Mouse (Mus musculus) midbrain, postnatal 0 days (tissue): Measurements from ENCODE around the gene Apba2. TPM values are rescaled to one million over a fixed set of nuclear protein-coding genes. Genes with fewer than 3 reads are reported as not detected.
A peak's percentile ranks its signal among the peaks of the same experiment; 100 is the strongest.

Source experiments
- ATAC-seq: fragments of 200-750 bp; cut with Nextera tagmentation; 2 replicates; pipeline ENCODE4 v1.8.0; 2017; ENCODE audit warnings: moderate number of reproducible peaks, mild to moderate bottlenecking, moderate TSS enrichment, moderate library complexity; ENCODE audit not compliant: low FRiP score
- DNase-seq: peaks from one replicate; pipeline ENCODE4 v3.0.0-alpha.2; 2015; ENCODE audit warnings: low spot score
- H3K27ac ChIP-seq: fragments of 300-500 bp; sonication (generic); 2 replicates; pipeline ENCODE4 v1.5.1; 2014; ENCODE audit warnings: low read depth, mild to moderate bottlenecking, low read length, mixed read lengths
- H3K27me3 ChIP-seq: fragments of 300-500 bp; sonication (generic); 2 replicates; pipeline ENCODE4 v1.6.1; 2014; ENCODE audit warnings: low read length, control low read depth, mixed read lengths; ENCODE audit not compliant: insufficient read depth
- H3K36me3 ChIP-seq: fragments of 300-500 bp; sonication (generic); 2 replicates; pipeline ENCODE4 v1.6.1; 2014; ENCODE audit warnings: low read length, control low read depth, mixed read lengths; ENCODE audit not compliant: insufficient read depth
- H3K4me1 ChIP-seq: fragments of 300-500 bp; sonication (generic); 2 replicates; pipeline ENCODE4 v1.6.1; 2014; ENCODE audit warnings: mild to moderate bottlenecking, control low read depth, antibody characterized with exemption, low read length, mixed read lengths; ENCODE audit not compliant: insufficient read depth
- H3K4me2 ChIP-seq: fragments of 300-500 bp; sonication (generic); 2 replicates; pipeline ENCODE4 v1.6.1; 2014; ENCODE audit warnings: low read depth, mild to moderate bottlenecking, low read length, mixed read lengths; ENCODE audit not compliant: poor library complexity, severe bottlenecking
- H3K4me3 ChIP-seq: fragments of 300-500 bp; sonication (generic); 2 replicates; pipeline ENCODE4 v1.5.1; 2014; ENCODE audit warnings: low read depth, mild to moderate bottlenecking, low read length, moderate library complexity
- H3K9ac ChIP-seq: fragments of 300-500 bp; sonication (generic); replicated peaks from 2 replicates; pipeline ENCODE4 v1.6.1; 2014; ENCODE audit warnings: mild to moderate bottlenecking, low read length, moderate library complexity, mixed read lengths; ENCODE audit not compliant: poor library complexity, severe bottlenecking
- H3K9me3 ChIP-seq: fragments of 300-500 bp; sonication (generic); 2 replicates; pipeline ENCODE4 v1.6.1; 2016; ENCODE audit warnings: low read length, control low read depth
- CTCF ChIP-seq: IDR thresholded peaks from 2 replicates; pipeline ENCODE4 v1.5.1; 2016; ENCODE audit warnings: antibody characterized with exemption, mild to moderate bottlenecking
- WGBS: fragments of 180-500 bp; shearing (Covaris S2); extraction: QIAGEN DNeasy Blood & Tissue Kit; methylation state at CpG from one replicate; pipeline ENCODE4 v1.1.7; 2014; 5-methylcytosine and 5-hydroxymethylcytosine counted together
- polyA plus RNA-seq: library from polyadenylated mRNA; unstranded; fragments of >200 nt; fragmentation: Nextera tagmentation; extraction: Ambion mirVana; gene quantifications from 2 replicates; pipeline ENCODE4 v1.2.1, GENCODE M21; 2015
- total RNA-seq: library from RNA; depleted of rRNA; stranded (reverse); fragments of >200 nt; gene quantifications from 2 replicates; pipeline ENCODE4 v1.2.3, GENCODE M21; 2014

Gene Apba2
- total and polyA plus RNA-seq, 2 experiments from 2014 or later = 199 to 374 TPM

GRCm38 (mm10) chr7:64497438-64497837, 4.1 kb upstream of the Apba2 start:
- H3K27me3 ChIP-seq = no peaks in the 10 kb centered on the region
- WGBS = 43% methylated on average over 10 of the region's 10 CpGs
- no peaks in the 10 kb centered on the region for H3K36me3 ChIP-seq
- no peak overlapping the region for H3K4me3 ChIP-seq
- H3K9ac ChIP-seq = no peak overlapping the region
- no peak overlapping the region for H3K27ac ChIP-seq
- H3K9me3 ChIP-seq = no peaks in the 10 kb centered on the region
- H3K4me1 ChIP-seq = no peaks in the 10 kb centered on the region
- no peak overlapping the region for H3K4me2 ChIP-seq
- TF ChIP-seq CTCF = peak; percentile 63
- DNase-seq (peak; percentile 45), ATAC-seq (no peak)

GRCm38 (mm10) chr7:64502271-64503180, 1.0 kb downstream of the Apba2 start:
- WGBS = under 1% methylated on average over 31 of the region's 47 CpGs
- Histone ChIP-seq H3K4me1 (peaks cover 24% of the 10 kb centered on the region), H3K27me3 (no peaks in the 10 kb centered on the region), H3K9ac (peak overlapping the region; percentile 97), H3K27ac (peak overlapping the region; percentile 96), H3K4me2 (peak overlapping the region; percentile 74), H3K36me3 (no peaks in the 10 kb centered on the region), H3K9me3 (no peaks in the 10 kb centered on the region), H3K4me3 (peak overlapping the region; percentile 86)
- ATAC-seq (peak; percentile 38), DNase-seq (peak; percentile 55)
- no peak for TF ChIP-seq CTCF

GRCm38 (mm10) chr7:64503641-64504040, 2.1 kb downstream of the Apba2 start:
- peak overlapping the region; percentile 97; the same call in 1 of the 2 replicates for H3K9ac ChIP-seq
- no peak for TF ChIP-seq CTCF
- no peak overlapping the region for H3K27ac ChIP-seq
- no peaks in the 10 kb centered on the region for H3K9me3 ChIP-seq
- H3K4me1 ChIP-seq = peaks cover 24% of the 10 kb centered on the region
- no peaks in the 10 kb centered on the region for H3K36me3 ChIP-seq
- peak overlapping the region; percentile 86; the same call in 1 of the 2 replicates for H3K4me3 ChIP-seq
- ATAC-seq (no peak), DNase-seq (no peak)
- peak overlapping the region; percentile 74 for H3K4me2 ChIP-seq
- H3K27me3 ChIP-seq = no peaks in the 10 kb centered on the region
- 64% methylated on average over 6 of the region's 6 CpGs for WGBS

- ATAC-seq (no peak), DNase-seq (peak; percentile 80)
- Histone ChIP-seq H3K4me1 (peaks cover 24% of the 10 kb centered on the region), H3K27ac (no peak overlapping the region), H3K9ac (0 out of 2 replicates have a peak overlapping the region, but pooled peaks have one; percentile 19), H3K9me3 (no peaks in the 10 kb centered on the region), H3K27me3 (no peaks in the 10 kb centered on the region), H3K36me3 (no peaks in the 10 kb centered on the region), H3K4me2 (peak overlapping the region; percentile 46), H3K4me3 (peak overlapping the region; percentile 6)
- TF ChIP-seq CTCF = no peak
- 21% methylated on average over 7 of the region's 8 CpGs for WGBS
These were observed 3.3 kb downstream of the Apba2 start for GRCm38 (mm10) chr7:64504691-64505231.

- peaks cover 24% of the 10 kb centered on the region for H3K4me1 ChIP-seq
- WGBS = 69% methylated on average over 3 of the region's 3 CpGs
These were observed 4.1 kb downstream of the Apba2 start for GRCm38 (mm10) chr7:64505571-64505970.

GRCm38 (mm10) chr7:64508826-64509225, 7.3 kb downstream of the Apba2 start:
- H3K36me3 ChIP-seq = no peaks in the 10 kb centered on the region
- no peak overlapping the region for H3K27ac ChIP-seq
- DNase-seq = no peak
- TF ChIP-seq CTCF = no peak
- no peak overlapping the region for H3K4me3 ChIP-seq
- no peaks in the 10 kb centered on the region for H3K27me3 ChIP-seq
- H3K4me1 ChIP-seq = peaks cover 16% of the 10 kb centered on the region
- H3K9me3 ChIP-seq = no peaks in the 10 kb centered on the region
- WGBS = 63% methylated on average over 7 of the region's 7 CpGs
- no peak overlapping the region for H3K9ac ChIP-seq
- ATAC-seq = no peak
- H3K4me2 ChIP-seq = no peak overlapping the region

More at GRCm38 (mm10) chr7:64505571-64505970, 4.1 kb downstream of the Apba2 start:
- H3K4me3 ChIP-seq = no peak overlapping the region
- H3K9me3 ChIP-seq = no peaks in the 10 kb centered on the region
- ATAC-seq (no peak), DNase-seq (no peak)
- H3K27ac ChIP-seq = 0 out of 2 replicates have a peak overlapping the region, but pooled peaks have one; percentile 6
- H3K9ac ChIP-seq = no peak overlapping the region
- H3K36me3 ChIP-seq = no peaks in the 10 kb centered on the region
- no peaks in the 10 kb centered on the region for H3K27me3 ChIP-seq
- 0 out of 2 replicates have a peak overlapping the region, but pooled peaks have one; percentile 18 for H3K4me2 ChIP-seq
- TF ChIP-seq CTCF = no peak
